Mouse (Mus musculus) frontal cortex, postnatal 36 days (tissue): ENCODE measurements around the gene Rpl15.
A peak's percentile ranks its signal among the peaks of the same experiment; 100 is the strongest.
"Not testable (repeated sequence)": the region's sequence is repeated elsewhere in the genome, so short reads cannot be mapped to it uniquely, and the experiment has no call there.

Experiments used
- DNase-seq, 2 experiments: peaks; one replicate each; pipeline ENCODE4 v3.0.0; 2022; ENCODE audit warnings: low spot score in 2 of 2

Gene Rpl15

DNA sequence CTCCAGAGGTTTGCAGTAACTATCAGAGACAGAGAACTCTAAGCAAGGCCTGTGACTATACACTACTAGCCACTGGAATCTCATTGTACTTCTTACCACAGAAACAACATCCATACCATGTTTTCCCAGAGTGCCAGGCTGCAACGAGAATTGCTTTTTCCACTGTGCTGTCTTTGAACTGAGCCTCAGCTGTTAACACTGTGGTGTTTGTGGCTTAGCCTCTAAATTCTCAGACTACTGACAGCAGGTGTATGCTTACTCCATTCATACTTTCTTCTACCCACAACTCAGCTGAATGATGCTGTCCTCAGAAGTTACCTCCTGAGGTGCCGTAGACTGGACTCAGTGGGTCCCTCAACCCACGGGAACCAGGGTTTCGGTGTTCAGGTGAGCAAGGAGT, 29.4 kb downstream of the Rpl15 start:
- no peak for DNase-seq

DNA sequence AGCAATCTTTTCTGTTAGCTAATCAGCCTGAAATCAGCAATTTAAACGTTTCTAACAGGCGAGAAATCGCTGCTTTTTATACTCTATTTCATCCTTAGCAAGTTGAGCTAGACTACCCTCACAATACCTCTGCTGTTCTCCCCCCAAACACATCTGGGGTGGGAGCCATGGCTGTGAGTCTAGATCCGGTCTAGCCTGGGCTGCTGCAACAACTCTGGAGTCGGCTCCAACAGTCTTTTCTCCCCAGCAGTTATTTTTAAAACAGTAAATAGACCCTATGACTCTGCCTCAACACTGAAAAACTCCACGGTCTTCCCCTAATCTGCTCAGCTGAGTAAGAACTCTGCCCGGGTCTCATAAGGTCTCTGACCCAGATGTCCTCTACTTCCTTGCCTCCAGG, 31.1 kb downstream of the Rpl15 start:
- no peak for DNase-seq

DNA sequence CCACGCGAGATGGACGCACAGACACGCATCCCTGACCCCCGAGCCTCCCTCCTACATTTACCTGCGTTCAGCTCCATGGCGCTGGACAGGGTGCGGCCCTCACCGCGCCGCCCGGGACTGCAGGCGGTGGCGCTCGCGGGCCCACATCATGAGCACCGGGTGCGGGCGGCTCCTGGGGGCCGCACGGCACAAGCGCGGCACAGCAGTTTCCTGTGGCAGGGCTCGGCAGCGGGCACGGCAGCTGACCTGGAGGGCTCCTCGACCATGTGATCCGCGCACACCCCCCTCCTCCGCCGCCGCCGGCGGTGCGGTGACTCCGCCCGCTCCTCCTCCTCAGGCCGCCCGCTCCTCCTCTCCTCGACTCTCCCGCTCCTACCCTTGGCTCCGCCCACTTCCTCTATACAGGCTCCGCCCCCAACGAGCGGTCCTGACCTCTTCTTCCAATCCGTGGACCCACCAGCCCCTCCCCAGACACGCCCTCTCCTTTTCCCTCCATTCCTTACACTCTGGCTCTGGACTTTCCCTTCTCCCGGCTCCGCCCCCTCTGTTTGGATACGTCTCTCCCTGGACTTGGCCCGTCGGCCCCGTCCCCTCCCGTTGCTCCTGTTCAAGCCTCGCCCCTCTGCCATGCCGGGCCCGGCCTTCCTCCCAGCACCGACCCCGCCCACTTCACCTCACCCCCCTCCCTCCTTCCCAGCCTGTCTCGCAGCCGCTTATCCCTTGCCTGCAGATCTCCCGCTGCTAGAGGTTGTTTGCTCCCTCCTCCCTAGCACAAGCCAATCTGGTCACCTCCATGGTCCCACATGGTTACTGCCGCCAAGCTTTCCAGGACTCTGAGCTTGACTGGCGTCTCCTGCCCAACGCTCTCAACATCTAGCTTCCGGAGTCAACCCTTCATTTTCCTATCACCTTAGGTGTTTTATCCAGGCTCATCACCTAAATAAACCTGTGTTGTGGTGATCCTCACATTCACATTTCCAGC, 32.1 kb downstream of the Rpl15 start, which contains the start of gene Nr1d2:
Gene Nr1d2, minus strand, starts transcription at position 378 of the 982 bp plus-strand sequence.
- DNase-seq, result peak; percentile 97 to 98

DNA sequence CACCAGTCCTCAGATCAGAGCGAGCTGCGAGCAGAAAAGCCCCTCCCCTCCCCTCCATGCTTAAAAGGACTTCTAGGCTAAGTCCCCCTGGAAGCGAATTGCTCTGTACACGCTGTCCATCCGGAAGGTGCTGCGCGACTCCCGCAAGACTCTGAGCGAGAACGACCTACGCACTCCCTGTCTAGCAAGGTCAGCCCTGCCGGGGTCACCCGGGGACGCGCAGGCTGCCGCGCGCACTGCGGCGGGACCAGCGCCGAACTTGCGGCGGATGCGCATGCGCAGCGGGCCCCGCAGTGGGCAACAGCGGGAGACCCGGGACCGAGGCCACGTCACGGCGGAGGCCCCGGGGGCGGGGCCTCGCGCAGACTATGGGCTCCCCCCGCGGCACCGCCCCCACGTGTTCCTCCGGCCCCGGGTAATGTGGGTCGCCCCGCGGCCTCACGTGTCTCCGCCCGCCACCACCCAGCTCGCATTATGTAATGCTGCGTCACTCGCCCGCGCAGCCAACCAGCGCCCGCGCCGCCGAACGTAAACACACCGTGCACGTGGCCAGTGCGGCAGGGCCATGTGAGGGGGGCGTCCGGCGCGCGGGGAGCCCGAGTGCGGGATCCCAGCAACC, 33.0 kb downstream of the Rpl15 start:
- DNase-seq, result peak; percentile 98 to 99

DNA sequence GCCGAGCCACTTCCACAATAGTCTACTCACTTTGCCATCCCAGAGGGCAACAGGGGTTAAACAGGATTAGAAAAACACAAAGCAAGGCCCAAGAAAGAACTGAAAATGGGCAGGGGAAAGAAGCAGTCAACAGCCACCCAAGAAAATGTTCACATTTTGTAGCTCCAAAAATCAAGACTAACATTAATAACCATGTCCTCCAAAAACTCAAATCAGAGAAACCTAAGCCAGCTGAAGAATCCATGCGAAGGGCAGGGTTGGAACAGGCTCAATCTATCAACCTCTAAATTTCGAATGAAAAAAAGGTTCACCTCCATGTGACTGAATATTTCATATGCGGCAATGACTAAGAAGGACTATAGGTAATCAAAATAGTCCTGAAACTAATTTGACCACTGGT, 33.8 kb downstream of the Rpl15 start:
- no peak for DNase-seq

DNA sequence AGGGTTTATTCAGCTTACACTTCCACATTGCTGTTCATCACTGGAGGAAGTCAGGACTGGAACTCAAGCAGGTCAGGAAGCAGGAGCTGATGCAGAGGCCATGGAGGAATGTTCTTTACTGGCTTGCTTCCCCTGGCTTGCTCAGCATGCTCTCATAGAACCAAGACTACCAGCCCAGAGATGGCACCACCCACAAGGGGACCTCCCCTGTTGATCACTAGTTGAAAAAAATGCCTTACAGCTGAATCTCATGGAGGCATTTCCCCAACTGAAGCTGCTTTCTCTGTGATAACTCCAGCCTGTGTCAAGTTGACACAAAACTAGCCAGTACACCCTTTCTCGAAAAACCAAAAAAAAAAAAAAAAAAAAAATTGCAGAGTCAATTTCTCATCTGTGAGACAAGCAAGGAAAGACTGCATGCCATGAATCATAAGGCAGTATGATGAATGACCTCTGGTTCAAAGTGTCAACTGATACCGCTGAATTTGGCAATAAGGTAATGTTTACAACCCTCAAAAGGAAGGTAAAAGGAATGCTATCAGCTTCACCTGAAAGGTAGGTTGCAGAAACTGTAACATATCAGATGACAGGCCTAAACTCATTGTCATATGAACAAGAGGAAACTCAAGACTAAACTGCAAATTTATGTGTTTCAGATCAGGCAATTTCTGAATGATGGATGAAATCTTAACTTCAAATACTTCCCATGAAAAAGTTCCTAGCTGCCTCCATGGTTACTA, 34.5 kb downstream of the Rpl15 start:
- not testable (repeated sequence) for DNase-seq

DNA sequence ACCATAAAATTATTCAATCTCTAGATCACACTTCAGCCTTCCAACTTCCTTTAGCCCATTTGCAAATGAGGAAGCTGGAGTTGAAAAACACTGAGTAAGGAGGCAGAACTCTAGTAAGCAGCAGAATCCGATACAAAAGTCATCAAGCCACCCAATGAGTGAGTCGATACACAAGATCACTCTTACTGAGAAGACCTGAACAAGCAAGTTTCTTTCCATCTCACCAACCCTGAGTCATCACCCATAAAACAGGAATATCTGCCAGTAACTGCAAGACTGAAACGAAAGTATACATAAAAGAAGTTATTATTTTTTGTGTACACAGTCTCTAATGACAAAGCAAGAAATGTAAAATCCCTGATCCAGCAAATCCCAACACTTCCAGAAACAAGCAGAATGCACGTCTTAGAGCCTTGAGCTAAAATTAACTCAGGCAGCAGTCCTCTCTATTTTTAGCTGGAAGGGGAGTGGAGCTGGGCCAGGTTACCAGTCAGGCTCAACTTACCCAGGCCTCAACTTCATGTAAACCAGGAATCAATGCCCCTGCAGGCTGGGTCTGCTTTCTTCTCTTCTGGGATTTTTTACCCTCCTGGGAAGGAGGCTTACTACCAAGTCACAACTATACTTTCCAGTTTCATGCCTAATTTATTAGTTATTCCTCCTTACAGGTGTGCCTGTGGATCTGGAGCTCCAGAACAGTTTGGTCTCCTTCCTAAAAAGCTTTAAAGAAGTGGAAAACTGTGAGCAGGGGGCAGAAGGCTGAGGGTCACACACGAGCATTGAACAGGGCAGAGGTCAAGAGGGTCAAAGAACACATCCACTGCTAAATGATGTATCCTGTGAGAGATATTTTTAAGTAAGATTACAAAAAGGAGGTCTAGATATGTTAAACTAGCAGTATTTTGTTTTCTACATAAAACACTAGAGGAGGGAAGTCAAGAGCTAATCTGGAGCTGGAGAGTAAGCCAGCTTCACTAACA, 36.9 kb downstream of the Rpl15 start:
- no peak for DNase-seq

DNA sequence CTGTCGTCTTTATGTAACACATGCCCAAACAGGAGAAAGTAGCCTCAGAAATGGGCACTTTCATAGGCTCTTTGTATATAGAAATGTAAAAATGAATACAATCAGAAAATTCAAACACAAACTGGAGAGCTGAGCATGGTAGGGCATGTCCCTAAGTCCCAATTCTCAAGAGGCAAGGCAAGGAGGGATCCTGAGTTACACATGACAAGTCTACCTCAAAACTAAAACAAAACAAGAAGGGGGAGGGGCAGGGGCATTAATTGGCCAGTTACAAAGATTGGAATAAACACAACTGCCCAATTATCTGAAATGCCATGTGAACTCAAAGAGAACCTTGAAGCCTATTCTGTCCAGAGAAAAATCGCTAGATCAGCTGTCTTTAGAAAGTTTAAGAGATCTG, 38.1 kb downstream of the Rpl15 start:
- no peak for DNase-seq

DNA sequence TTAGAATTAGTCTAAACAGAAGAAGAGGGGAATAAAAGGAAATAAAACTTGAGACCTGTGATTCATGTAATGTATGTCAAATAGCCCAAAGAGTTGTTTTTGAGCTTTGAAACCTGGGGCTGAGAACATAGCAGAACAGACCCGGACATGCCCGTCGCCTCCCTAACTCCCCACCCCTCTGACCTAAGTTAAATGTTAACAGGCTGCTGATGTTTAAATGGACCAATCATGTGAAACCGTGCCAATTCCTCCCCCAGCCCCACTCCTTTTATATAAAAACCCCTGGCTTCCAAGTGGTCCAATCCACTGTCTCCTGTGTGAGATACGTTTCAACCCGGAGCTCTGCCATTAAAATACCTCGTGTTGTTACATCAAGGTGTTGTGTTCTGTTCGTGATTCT, 39.3 kb downstream of the Rpl15 start:
- not testable (repeated sequence) for DNase-seq

DNA sequence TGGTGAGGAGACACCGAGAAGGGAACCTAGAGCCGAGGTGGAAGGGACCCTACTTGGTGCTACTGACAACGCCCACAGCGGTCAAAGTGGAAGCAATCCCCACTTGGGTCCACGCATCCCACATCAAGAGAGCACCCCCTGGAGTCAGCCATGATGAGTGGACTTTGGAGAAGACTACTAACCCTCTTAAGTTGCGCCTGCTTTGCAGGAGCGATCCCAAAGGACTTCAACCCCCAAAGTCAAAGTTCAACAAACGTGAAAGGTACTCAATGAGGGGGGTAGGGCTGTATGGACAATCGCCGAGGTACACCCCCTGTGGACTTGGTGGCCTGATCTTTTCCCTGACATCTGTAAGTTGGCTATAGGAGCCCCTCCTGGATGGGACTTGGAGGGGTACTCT, 41.4 kb downstream of the Rpl15 start:
- not testable (repeated sequence) for DNase-seq

DNA sequence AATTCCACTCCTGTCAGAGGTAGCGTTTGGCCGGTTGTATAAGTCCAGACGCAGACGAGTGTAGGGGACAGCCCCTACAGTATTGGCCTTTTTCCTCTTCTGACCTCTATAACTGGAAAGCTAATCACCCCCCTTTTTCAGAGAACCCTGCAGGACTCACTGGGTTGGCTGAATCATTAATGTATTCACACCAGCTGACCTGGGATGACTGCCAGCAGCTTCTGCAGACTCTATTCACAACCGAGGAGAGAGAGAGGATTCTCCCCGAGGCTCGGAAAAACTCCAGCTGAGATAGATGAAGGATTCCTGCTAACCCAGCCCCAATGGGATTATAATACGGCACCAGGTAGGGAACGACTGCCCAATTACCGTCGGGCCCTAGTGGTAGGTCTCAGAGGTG, 45.0 kb downstream of the Rpl15 start:
- DNase-seq, result not testable (repeated sequence)

DNA sequence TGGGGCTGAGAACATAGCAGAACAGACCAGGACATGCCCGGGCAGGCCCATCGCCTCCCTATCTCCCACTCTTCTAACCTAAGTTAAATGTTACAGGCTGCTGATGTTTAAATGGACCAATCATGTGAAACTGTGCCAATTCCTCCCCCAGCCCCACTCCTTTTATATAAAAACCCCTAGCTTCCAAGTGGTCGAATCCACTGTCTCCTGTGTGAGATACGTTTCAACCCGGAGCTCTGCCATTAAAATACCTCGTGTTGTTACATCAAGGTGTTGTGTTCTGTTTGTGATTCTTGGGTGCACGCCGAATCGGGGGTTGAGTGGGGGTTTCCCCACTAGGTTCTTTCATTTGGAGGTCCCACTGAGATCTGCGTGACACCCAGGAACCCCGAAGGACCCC, 45.8 kb downstream of the Rpl15 start:
- DNase-seq, result not testable (repeated sequence)

DNA sequence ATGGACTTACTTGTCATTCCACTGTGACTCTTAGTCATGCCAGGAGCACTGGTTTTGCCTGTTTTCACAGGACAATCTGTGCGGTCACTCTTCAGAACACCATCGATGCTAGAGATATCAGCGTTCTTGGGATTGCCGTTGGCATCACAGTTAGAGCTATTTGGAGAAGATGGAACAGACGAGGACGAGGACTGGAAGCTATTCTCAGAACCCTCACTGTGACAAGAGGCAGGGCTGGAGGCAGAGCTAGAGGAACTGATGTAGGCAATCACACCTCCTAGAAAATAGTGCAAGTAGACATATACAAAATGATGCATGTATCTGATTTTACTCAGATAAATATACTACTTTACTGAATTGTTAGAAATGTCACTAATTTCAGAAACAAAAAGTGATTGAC, 49.2 kb downstream of the Rpl15 start:
- DNase-seq, result peak in 1 of 2 experiments; percentile 44
